Mouse (Mus musculus) layer of hippocampus, adult 9-10 months (tissue): Measurements from ENCODE around the gene Spire2.
A peak's percentile ranks its signal among the peaks of the same experiment; 100 is the strongest.

Experiments used
- DNase-seq: peaks from one replicate; pipeline ENCODE4 v3.0.0; 2022; ENCODE audit warnings: low spot score

Spire2 gene

DNA sequence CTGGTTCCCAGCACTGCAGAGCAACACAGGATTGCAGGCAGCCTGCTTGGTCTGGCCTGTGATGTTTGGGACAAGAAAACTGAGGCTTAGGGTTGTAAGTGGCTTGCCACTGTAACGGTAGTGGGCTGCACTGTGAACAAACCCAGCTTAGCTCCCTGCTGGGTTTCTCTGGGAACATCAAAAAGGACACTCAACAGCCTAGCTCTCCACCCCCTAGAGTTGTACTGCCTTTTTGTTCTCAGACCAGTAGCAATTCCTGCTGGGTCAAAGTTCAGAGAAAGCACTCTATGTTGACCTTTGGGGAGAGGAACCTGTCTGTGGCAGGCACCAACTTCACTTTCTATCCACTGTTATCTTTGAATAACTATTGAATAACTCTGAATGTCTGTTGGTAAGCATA is 2.0 kb downstream of the Spire2 start:
- DNase-seq = no peak

DNA sequence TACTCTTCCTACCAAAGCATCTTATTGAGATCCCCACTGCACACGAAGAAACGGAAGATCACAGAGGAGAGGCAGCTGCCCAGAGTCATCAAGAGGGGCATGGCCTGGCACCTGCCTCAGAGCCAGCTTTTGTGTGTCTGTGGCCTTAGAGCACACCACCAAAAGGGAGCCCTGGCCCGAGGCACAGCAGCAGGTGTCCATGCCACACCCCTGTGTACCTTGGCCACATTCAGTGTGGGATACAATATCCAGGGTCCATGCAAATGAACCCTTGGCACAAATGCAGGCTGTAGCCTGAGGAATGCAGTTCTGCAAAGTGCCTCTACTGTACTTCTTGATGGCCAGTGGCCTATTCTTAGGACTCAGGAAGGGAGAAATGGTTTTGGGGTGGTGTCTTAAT is 5.0 kb downstream of the Spire2 start:
- DNase-seq = no peak

DNA sequence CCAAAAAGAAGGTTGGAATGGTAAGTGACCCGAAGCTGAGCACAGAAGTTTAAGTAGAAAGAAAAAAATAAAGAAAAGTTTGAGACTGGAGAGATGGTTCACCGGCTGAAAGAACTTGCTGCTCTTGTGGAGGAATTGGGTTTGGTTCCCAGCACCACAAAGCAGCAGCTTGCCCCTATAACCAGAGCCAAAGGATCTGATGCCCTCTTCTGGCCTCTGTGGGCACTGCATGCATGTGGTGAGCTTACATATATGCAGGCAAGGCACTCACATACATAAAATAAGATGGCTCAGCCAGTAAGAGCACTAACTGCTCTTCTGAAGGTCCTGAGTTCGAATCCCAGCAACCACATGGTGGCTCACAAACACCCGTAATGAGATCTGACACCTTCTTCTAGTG is 7.6 kb downstream of the Spire2 start:
- no peak for DNase-seq

DNA sequence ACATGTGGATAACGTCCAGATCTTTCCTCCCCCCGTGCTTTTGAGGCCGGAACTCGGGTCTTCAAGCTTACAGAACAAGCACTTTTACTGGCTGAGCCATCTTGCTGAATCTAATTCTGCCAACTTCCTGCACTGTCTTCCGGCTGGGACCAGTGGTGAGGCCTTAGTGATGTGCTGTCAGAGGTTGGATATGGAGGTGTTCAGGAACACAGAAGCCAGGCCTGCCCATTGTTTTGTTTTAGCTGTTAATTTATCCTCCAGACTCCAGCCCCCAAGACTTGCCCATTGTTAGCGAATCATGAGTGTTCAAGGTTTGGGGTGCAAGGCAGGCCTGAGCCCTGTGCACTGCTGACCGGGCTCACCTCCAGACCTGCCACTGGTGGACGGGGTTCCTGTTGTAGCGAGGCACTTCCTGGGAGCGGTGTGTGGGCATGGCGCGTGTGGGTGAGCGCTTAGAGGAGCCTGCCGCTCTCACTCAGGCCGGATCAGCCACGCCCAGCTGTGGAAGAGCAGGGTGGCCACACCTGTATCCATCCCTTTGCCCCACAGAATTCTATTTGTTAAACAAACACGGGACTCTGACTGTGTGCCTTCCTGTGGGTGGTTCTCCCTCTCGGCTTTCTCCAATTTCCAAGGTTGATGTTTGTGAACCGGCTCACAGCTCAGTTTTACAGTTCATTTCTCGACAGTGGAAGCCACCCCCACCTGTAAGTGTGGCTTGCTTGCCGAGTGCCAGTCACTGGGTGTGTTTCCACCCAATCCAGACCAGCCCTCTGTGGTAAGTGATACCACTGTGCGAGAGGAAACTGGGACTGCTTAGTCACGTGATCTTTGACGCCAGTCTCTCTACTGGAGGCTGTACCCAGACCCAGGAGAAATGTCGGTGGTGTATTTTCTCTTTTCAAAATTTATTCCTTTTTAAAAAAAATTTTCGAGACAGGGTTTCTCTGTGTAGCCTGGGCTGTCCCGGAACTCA is 8.8 kb downstream of the Spire2 start:
- no peak for DNase-seq

DNA sequence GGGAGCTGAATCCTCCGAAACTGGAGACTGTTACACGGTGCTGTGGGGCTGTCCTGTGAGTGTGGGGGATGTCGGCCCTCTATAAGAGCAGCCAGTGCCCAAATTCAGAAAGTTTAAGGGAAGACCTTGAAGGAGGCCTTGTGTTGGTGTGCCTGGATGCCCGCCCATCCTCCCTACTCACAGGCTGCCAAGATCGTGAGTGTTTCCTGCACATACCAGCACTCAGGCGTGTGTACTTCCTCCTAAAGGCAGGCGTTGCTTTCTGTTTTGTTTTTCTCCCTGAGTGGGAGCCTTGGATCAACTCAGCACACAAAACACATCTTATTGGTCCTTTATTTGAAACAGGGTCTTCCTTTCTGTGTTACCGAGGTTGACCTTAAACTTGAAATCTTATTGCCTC is 9.7 kb downstream of the Spire2 start:
- no peak for DNase-seq

DNA sequence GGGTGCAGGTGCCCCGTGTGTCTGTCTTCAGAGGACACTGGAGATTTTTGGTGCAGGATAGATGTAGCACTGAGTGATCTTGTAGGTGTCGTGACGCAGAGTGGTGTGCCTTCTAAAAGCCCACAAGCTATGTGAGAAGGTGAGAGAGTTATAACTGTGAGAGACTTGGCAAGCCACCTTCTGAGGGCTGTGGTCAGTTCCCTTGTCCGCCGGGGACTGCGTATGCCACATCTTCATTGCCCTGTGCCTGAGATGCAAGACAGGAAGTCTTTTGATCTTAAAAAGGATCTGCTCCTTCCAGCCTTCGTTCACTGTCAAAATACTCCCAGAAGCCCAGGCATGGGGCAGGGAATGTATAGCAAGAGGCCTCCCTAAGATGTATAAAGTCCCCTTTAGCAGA is 10.4 kb downstream of the Spire2 start:
- no peak for DNase-seq

DNA sequence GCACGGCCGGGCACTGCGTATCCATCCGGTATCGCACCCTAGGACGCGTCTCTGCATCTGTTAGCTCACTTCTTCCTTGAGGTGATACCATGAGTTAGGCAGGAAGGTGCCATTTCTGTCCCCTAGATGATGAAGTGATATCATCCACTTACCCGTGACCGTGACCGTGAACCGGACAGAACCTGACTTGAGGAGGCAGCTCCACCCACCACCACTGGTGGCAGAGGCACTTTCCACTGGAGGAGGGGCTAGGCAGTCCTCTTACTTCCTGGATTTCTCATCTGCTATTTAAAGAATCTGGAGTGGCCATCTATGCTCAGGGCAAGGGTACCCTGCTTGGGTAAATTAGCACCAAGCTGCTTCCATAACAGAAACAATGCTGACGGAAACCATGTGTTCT is 10.9 kb downstream of the Spire2 start:
- no peak for DNase-seq

DNA sequence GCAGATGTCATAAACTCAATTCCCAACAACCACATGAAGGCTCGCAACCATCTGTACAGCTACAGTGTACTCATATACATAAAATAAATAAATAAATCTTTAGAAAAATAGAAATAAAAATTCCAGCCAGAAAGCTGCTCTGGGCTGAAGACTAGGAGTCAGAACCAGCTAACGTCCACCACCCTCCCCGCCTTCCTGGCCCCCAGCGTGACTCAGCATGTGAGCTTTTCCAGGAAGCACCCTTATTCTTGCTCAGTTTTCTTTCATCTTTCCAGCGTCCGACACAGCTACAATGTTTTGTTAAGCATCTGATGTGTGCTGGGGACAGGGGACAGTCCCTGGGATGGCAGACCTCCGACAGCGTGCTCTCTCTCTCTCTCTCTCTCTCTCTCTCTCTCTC is 12.6 kb downstream of the Spire2 start:
- DNase-seq = no peak

DNA sequence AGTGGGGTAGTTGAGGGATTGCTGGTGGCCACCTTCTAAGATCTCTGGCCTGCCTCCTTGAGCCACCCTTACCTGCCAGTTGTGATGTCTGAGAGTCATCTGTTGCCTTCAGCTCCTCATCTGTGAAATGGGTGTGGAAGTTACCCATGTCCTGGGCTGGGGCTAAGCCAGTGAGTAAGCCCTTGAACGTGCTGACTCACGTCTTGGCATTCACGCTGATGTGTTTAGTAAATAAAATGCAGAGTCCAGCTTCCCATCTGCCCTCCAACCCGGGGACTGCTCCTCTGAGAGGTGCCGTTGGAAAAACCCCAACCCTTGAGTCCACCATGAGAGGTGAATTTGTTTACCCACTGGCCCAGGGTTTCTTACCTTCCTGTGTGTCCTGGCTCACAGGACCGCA is 13.3 kb downstream of the Spire2 start:
- DNase-seq = no peak

DNA sequence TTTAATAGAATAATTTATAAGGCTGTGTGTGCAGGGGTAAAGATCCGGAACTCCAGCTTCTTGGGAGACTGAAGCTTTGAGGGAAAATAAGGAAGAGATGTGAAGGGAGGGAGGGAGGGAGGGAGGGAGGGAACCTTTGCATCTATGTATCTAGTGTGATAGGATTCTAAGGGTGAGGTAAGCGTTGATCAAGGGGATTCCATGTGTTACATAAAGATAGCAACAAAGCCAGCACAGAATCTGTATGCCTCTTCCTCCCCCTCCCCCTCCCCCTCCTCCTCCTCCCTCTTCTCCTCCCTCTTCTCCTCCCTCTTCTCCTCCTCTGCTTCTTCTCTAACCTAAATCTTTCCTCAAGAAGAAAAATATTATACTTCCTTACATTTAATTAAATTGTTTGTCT is 14.8 kb downstream of the Spire2 start:
- no peak for DNase-seq

DNA sequence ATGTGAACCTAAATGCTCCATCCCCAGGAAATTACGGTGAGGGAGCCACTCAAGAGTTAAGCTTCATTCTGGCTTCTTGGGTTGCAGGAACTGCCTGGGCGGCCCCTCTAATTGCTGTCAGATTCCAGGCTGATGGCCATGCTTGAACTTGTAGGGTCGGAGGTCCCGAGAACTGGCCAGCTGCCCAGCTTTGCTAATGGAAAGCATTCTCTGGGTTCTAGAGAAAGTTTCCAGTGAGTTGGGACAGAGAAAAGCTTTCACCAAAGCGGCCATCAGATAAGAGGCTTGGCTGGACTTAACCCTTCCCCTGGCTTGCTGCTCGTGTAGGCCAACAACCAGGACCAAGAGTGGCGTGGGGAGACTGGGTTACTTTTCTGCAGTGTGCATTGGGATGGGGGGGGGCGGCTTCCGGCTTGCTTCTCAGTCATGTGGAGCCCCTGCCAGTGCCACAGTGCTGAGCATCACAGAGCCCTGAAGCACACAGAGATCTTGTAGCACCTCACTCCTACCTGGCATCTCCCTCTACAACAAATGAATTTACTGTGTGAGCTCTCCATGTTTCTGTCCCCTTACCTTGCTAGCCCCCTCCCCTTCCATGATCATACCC is 15.8 kb downstream of the Spire2 start:
- no peak for DNase-seq

DNA sequence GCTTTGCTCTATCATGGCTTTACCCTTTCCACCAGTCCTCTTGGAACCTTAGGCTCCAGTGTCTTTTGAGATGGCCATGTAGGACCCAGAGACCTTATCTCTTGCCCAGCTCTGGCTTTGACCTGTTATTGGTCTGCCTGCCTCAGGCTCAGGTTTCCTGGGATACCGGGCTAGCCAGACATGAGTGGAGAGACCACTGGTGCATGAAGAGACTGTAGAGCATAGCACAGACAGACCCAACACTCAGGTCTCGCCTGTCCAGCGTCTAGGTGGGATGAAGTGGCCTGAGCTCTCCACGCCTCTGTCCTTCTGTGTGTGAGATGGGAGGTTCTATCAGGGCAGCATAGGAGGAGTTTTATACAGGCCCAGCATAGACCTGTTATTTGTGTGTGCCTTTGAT is 16.6 kb downstream of the Spire2 start:
- DNase-seq = no peak

DNA sequence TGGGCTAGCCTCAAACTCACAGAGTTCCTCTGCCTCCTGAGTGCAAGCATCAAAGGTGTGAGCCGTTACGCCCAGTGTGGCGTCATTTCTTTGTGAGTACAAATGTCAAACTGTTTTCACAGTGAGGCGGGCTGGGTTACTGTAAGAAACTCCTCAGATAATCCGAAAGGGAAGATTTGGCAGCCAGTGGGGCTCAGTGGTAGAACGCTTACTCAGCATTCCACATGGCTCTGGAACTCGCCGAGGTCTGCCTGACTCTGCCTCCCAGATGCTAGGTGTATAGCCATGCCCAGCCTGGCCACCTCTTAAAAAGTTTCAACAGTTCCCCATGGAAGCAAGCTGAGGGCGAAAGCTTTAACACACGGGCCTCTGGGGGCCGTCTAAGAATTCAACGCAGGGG is 19.6 kb downstream of the Spire2 start:
- no peak for DNase-seq

DNA sequence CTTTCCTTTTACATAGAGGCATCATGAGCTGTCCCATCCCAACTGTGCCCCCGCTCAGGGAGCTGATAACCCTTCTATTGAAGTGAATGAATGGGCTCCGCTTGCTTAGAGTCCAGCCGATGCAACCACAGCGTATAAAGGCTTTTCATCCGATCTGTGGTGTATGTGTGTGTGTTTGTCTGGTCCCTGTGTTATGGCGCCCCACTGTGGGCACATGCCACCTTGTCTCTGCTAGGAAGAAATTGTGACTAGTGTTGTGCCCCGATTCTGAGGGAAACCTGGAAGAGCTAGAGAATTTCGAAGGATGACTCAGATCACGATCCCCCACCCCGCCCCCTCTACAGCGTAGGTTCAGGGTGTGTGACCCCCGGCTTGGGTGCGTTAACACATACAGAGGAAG is 20.3 kb downstream of the Spire2 start:
- no peak for DNase-seq

DNA sequence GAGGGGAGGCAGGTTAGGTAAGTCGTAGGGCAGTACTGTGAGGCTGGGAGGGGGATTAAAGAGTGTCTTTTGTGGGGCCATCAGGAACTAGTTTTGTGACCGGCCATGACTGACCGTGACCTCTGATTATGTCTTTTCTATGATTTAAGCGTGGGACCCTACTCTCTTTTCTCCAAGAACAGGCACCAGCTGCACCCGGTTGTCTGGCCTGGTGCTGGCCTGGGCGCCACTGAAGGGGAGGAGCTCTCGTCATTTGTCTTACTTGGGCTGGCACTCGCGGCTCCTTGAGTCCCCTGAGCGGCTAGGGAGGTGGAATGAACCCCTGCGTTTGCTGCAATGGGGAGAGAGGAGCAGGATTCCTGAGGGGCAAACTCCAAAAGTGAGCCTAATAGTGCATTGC is 20.7 kb downstream of the Spire2 start:
- DNase-seq = no peak

DNA sequence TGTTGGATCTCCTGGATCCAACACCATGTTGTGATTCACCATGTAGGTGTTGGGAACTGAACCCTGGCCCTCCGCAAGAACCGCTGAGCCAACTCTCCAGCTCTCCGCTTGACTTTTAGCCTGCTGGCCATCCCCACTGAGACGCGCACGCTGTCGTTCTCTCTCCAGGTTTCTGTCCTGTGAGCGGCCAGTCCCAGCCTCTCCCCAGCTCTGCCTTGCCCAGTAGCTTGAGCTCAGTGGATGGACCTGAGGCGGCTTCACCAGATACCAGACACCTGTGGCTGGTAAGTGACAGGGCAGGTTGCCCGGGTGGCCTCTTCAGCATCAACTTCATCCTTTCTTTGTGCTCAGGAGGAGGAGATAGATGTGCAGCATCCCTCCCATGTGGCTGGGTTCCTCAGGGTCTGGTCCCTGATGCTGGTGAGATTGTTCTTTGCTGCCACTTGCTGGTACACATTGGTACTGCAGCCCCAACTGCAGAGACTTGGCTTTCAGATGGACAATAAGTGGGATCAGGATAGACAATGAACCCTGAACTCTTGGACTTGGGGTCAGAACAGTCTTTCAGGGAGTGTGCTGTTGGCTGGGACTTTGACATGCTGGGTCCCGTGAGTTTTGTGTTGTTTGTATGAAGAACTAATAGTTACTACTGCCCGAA is 28.7 kb downstream of the Spire2 start:
- DNase-seq = peak; percentile 80

DNA sequence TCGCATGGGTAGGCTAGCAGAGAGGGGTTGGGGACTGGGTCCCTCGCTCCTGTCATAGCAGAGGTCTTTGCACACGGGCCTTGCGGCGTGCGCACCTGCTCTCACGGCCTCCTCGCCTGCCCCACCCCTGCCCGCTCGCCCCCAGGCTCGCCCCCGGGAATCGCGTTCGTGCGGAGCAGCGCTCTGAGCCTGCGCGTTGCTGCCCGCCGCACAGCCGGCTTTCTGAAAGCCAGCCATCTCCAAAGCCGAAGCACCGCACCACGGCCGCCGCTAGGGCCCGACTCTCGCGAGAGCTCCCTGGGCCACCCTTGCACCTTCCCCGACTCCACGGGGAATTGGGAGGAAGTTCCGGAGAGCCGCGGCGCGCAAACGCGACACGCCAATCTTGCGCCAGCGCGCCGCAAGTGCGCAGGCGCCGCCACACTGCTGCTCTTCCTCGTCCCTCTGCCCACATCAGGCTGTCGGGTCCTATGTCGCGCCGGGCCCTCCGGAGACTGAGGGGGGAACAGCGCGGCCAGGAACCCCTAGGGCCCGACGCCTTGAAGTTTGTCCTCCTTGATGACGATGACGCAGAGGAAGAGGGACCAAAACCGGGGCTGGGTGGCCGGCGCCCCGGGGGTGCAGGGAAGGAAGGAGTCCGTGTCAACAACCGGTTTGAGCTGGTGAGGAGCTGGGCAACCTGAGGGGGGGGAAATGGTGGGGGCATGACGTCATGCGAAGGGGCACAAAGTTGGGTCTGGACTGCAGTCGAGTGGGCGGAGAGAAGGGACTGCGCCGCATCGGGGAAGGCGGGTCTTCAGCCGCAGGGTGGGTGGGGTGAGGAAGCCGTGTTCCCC is 41.1 kb downstream of the Spire2 start, which contains the start of gene Tcf25:
Tcf25 (plus strand) TSS at position 351 of the 836 bp plus-strand sequence.
- DNase-seq = peak; percentile 87

DNA sequence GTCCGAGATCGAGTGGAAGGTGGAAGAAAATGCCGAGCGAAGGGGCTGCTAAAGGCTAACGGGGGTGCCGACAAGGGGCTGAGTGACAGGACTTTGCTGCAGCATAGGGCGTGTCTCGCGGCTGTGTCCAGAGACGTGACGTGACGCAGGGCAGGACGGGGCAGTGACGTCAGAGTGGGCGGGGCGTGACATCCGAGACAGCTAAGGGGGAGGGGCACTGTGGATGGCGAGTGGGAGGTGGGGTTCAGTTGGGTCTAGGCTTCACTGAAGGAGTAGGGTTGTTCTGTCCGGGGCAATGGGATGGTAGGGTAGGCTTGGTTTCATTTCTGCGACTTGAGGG is 41.7 kb downstream of the Spire2 start:
- peak; percentile 76 for DNase-seq

DNA sequence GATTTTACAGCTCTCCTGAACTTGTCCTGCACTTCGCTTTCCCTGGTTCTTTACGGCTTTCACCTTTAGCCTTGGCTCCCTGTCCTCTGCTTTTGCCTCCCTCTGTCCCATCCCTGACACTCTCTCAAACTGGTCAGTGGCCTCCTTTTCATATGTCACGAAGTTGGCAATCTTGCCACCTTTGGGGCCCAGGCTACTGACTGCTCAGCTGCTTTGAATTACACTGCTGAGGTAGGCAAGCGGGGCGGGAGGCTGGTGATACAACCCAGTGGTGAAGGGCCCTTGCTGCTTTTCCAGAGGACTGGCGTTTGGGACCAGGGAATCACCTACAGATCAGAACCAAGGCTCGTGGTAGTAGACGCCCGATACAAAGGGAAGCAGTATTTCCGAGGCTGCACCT is 43.2 kb downstream of the Spire2 start:
- DNase-seq = no peak

DNA sequence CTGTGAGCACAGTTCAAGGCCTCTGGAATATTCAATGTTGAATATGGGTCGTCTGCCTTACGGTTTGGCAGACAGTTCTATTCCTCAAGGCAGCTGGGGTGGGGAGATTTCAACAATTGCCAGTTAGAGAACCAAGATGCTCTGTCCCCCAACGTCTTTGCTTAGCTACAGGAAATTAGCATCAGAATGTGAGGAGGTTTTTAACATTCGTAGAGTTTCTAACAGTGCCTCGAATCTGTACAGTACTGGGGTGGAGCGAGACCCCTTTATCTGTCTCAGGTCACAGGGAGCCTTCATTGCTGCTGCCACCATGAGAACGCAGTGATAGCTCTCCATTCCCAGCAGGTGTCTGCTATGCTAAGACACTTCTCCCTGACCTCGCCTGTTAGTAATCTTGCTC is 43.6 kb downstream of the Spire2 start:
- no peak for DNase-seq

DNA sequence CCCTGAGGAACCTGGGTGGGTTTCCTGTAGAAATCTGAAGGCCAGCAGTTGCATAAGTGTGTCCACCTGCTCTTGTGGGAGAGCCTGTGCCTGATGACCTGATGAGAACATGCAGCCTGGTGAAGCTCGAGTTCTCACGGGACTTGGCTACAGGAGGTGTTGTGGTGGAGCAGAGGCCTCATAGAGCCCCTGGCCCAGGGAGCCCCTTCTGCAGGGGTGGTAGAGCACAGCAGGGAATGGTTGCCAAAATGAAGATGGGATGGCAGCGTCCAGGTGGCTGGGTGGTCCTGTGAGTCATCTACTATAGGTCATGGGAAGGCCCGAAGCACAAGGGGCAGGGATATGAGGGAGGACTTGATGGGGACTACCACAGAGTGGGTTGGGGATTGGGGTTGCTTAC is 49.2 kb downstream of the Spire2 start:
- DNase-seq = no peak

DNA sequence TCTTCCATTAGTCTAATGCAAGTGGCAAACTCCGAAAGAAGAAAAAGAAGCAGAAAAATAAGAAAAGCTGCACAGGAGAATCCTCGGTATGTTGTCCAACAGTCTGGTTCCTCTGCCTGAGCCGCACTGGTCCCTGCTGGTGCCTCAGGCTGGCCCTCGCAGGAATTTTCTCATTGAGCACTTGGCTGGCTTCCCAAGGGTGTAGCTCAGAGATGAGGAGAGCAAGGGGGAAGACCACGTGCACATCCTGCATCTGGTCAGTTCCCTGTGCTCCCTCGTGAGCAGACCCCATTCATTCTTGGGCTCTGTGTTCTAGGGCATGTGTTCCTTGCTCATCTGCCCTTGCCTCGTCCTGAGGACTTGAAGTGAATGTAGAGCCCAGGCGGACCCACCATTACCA is 50.0 kb downstream of the Spire2 start:
- no peak for DNase-seq
